Mouse (Mus musculus) CH12.LX (cell line): ENCODE data around the gene Stn1. TPM values are rescaled to one million over a fixed set of nuclear protein-coding genes. Genes with fewer than 3 reads are reported as not detected.

ENCODE experiments used
- DNase-seq: peaks from one replicate; pipeline ENCODE4 v3.0.0-alpha.2; 2013; ENCODE audit errors: extremely low read depth
- H3K27ac ChIP-seq: 2 replicates; pipeline ENCODE4 v1.5.1; 2012; ENCODE audit warnings: low read depth, mild to moderate bottlenecking, control low read depth, moderate library complexity; ENCODE audit not compliant: insufficient read depth
- H3K27me3 ChIP-seq: replicated peaks from 2 replicates; pipeline ENCODE3; 2012; ENCODE audit warnings: inconsistent platforms
- H3K36me3 ChIP-seq, 2 experiments: replicated peaks in 1 of 2; 2 replicates each; pipeline versions ENCODE3 to v1.6.1; 2012; ENCODE audit warnings: inconsistent platforms in 1 of 2, low read length in 1 of 2, mild to moderate bottlenecking in 1 of 2, mixed read lengths in 1 of 2, moderate library complexity in 1 of 2; ENCODE audit not compliant: control insufficient read depth in 1 of 2, insufficient read depth in 1 of 2
- H3K4me1 ChIP-seq, 2 experiments: 2 replicates each; pipeline ENCODE4 v1.6.1; 2012; ENCODE audit warnings: inconsistent platforms in 1 of 2, moderate library complexity in 1 of 2; ENCODE audit not compliant: insufficient read depth in 2 of 2, control insufficient read depth in 1 of 2
- H3K4me2 ChIP-seq: 2 replicates; pipeline ENCODE4 v1.6.1; 2012; ENCODE audit warnings: low read depth, mild to moderate bottlenecking, control low read depth; ENCODE audit not compliant: poor library complexity, insufficient read depth, severe bottlenecking
- H3K4me3 ChIP-seq, 3 experiments: fragments of 150-350 bp in 1 of 3; sonication (generic) in 1 of 3; replicated peaks in 1 of 3; 2 replicates each; pipeline versions ENCODE3 to v1.5.1; 2011 to 2012; ENCODE audit warnings: low read depth in 2 of 3, low read length in 2 of 3, mild to moderate bottlenecking in 2 of 3, moderate library complexity in 2 of 3, control low read depth in 1 of 3, improper control_type of control experiment in 1 of 3, inconsistent platforms in 1 of 3, mixed read lengths in 1 of 3; ENCODE audit not compliant: poor library complexity in 1 of 3
- H3K79me2 ChIP-seq: replicated peaks from 2 replicates; pipeline ENCODE4 v1.6.1; 2012; ENCODE audit warnings: mild to moderate bottlenecking, moderate library complexity; ENCODE audit not compliant: control insufficient read depth, poor library complexity, insufficient read depth, severe bottlenecking; ENCODE audit errors: extremely low read depth
- H3K9ac ChIP-seq: 2 replicates; pipeline ENCODE4 v1.6.1; 2012; ENCODE audit warnings: low read depth, mild to moderate bottlenecking, control low read depth, moderate library complexity; ENCODE audit not compliant: insufficient read depth
- H3K9me3 ChIP-seq: replicated peaks from 2 replicates; pipeline ENCODE3; 2012; ENCODE audit warnings: low read length, inconsistent platforms, mixed read lengths
- CHD2 ChIP-seq: IDR thresholded peaks from 2 replicates; pipeline ENCODE4 v1.6.1; 2011; ENCODE audit warnings: low read length, improper control_type of control experiment
- CTCF ChIP-seq, 2 experiments: IDR thresholded peaks in 1 of 2; conservative IDR thresholded peaks in 1 of 2; 2 replicates each; pipeline ENCODE4 v1.5.1; 2011 to 2012; ENCODE audit warnings: low read depth in 2 of 2, low read length in 2 of 2, improper control_type of control experiment in 1 of 2, inconsistent platforms in 1 of 2, mild to moderate bottlenecking in 1 of 2, moderate library complexity in 1 of 2
- JUN ChIP-seq: IDR thresholded peaks from 2 replicates; pipeline ENCODE4 v1.6.1; 2011; ENCODE audit warnings: low read depth, mild to moderate bottlenecking, low read length, improper control_type of control experiment, moderate library complexity; ENCODE audit not compliant: insufficient read depth
- MAX ChIP-seq: IDR thresholded peaks from 2 replicates; pipeline ENCODE4 v1.6.1; 2011; ENCODE audit warnings: low read length, improper control_type of control experiment
- MEF2A ChIP-seq: IDR thresholded peaks from 2 replicates; pipeline ENCODE4 v1.6.1; 2014; ENCODE audit warnings: low read depth, mild to moderate bottlenecking, inconsistent platforms, low read length, improper control_type of control experiment, borderline replicate concordance
- MYC ChIP-seq: IDR thresholded peaks from 2 replicates; pipeline ENCODE4 v1.6.1; 2011; ENCODE audit warnings: low read depth, mild to moderate bottlenecking, improper control_type of control experiment, low read length
- NELFE ChIP-seq: IDR thresholded peaks from 2 replicates; pipeline ENCODE4 v1.6.1; 2011; ENCODE audit warnings: low read depth, low read length, improper control_type of control experiment
- RAD21 ChIP-seq: IDR thresholded peaks from 2 replicates; pipeline ENCODE4 v1.6.1; 2011; ENCODE audit warnings: low read depth, mild to moderate bottlenecking, low read length, improper control_type of control experiment, moderate library complexity
- TBP ChIP-seq: conservative IDR thresholded peaks from 2 replicates; pipeline ENCODE4 v1.6.1; 2011; ENCODE audit warnings: low read depth, low read length, improper control_type of control experiment
- USF2 ChIP-seq: conservative IDR thresholded peaks from 2 replicates; pipeline ENCODE4 v1.6.1; 2011; ENCODE audit warnings: low read depth, low read length, improper control_type of control experiment
- ZC3H11A ChIP-seq: IDR thresholded peaks from 2 replicates; pipeline ENCODE4 v1.6.1; 2012; ENCODE audit warnings: low read depth, mild to moderate bottlenecking, inconsistent platforms, low read length, improper control_type of control experiment
- ZKSCAN1 ChIP-seq: IDR thresholded peaks from 2 replicates; pipeline ENCODE4 v1.6.1; 2012; ENCODE audit warnings: low read depth, inconsistent platforms, low read length, improper control_type of control experiment, borderline replicate concordance
- ZMIZ1 ChIP-seq: IDR thresholded peaks from 2 replicates; pipeline ENCODE4 v1.6.1; 2012; ENCODE audit warnings: low read depth, mild to moderate bottlenecking, inconsistent platforms, low read length, improper control_type of control experiment
- ZNF384 ChIP-seq: IDR thresholded peaks from 2 replicates; pipeline ENCODE4 v1.6.1; 2012; ENCODE audit warnings: low read depth, low read length, improper control_type of control experiment, inconsistent platforms
- dilution Hi-C: fragments of 300-500 bp; cut with MboI; formaldehyde crosslinking; loops from 2 replicates; pipeline ENCODE4 v1.14.3; 2020; ENCODE audit warnings: low sequenced_read_pairs; ENCODE audit not compliant: extremely low pct_unique_long_range_greater_than_20kb, extremely low pct_ligation_motif_present
- in situ Hi-C: fragments of 300-500 bp; cut with MboI; formaldehyde crosslinking; loops from 3 replicates; pipeline ENCODE4 v1.14.3; 2019; ENCODE audit warnings: low sequenced_read_pairs, low pct_ligation_motif_present, low pct_unique_long_range_greater_than_20kb, mixed read lengths
- polyA plus RNA-seq: library from polyadenylated mRNA; unstranded; fragments of >175 nt; gene quantifications from 2 replicates; pipeline ENCODE4 v1.2.1, GENCODE M21; 2012; ENCODE audit warnings: low read depth; ENCODE audit not compliant: insufficient read length
- total RNA-seq, 2 experiments: library from RNA; depleted of rRNA; stranded (reverse); fragments of 300-350 nt in 1 of 2; fragments of >200 nt in 1 of 2; gene quantifications; 2 replicates each; pipeline ENCODE4 v1.2.3; 2012 to 2014

The Stn1 gene
- total and polyA plus RNA-seq, 3 experiments, result 18.3 to 35.7 (median 25.3) TPM

- peak; percentile 81; the same call in 1 of the 2 replicates for TF ChIP-seq ZMIZ1
Observed at GRCm38 (mm10) chr19:47536521-47537299, 597 bp downstream of the Stn1 start (continued).

DNA sequence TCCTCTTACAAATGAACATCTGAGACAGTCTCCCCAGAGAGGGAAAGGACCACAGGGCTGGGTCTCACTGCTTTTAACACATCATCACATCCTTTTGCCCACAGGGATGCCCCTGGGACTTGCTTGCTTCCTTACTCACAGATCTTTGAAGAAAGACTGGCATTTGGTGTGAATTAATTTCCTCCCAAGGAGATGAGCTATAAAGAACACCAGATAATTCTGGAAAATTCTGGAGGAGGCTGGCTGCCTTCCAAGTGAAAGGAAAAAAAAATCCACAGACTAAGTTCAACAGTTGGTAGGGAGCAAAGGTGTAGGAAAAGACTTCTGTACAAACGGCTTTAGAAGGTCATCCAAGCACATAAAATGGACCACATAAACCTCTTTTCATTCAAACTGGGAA is 3.2 kb downstream of the Stn1 start:
- dilution Hi-C loops, result no loop called here
- no peak overlapping the region for H3K4me2 ChIP-seq
- H3K9ac ChIP-seq, result no peak overlapping the region
- H3K27ac ChIP-seq, result no peak overlapping the region
- no peaks in the 10 kb centered on the region for H3K9me3 ChIP-seq
- H3K79me2 ChIP-seq, result no peaks in the 10 kb centered on the region
- peaks cover 8 to 40% of the 10 kb centered on the region in 2 experiments; a peak in 3 of 4 replicates for H3K4me1 ChIP-seq
- H3K27me3 ChIP-seq, result peaks cover 9% of the 10 kb centered on the region
- no peak for TF ChIP-seq MEF2A
- TF ChIP-seq TBP, result no peak
- TF ChIP-seq ZC3H11A, result no peak
- TF ChIP-seq MAX, result no peak
- TF ChIP-seq ZNF384, result no peak
- no peak for TF ChIP-seq ZKSCAN1
- TF ChIP-seq MYC, result no peak
- TF ChIP-seq CHD2, result no peak
- no peak for TF ChIP-seq RAD21
- TF ChIP-seq ZMIZ1, result no peak
- no peak for TF ChIP-seq NELFE
- TF ChIP-seq, all 38 proteins: peak for 0
- Histone ChIP-seq H3K36me3 (peaks cover 16 to 39% of the 10 kb centered on the region in 2 experiments), H3K4me3 (no peak overlapping the region)
- DNase-seq, result no peak
- in situ Hi-C loops, result loop anchor here (10.0 kb wide), 1 partner anchor 51 kb away; no protein-coding TSS in a partner anchor

- no peak for TF ChIP-seq CHD2
- no peak for TF ChIP-seq JUN
- no peak for TF ChIP-seq USF2
- peak; percentile 28 to 40; a peak in 3 of 4 replicates for TF ChIP-seq CTCF (conservative IDR thresholded peaks at IDR 0.05 in 1 of 2, IDR thresholded peaks at IDR 0.05 in 1 of 2; ENCODE audit: low read depth in 2 of 2, low read length in 2 of 2)
- TF ChIP-seq, all 38 proteins: peak for 1
- Histone ChIP-seq H3K4me2 (no peak overlapping the region), H3K36me3 (peaks cover 22 to 56% of the 10 kb centered on the region in 2 experiments), H3K79me2 (no peaks in the 10 kb centered on the region), H3K4me3 (no peak overlapping the region), H3K9ac (no peak overlapping the region), H3K9me3 (no peaks in the 10 kb centered on the region), H3K27ac (no peak overlapping the region), H3K4me1 (peaks cover under 1 to 23% of the 10 kb centered on the region in 2 experiments; a peak in 2 of 4 replicates), H3K27me3 (peaks cover 1% of the 10 kb centered on the region)
- no peak for DNase-seq
- dilution Hi-C loops (no loop called here), in situ Hi-C loops (loop anchor here (10.0 kb wide), 1 partner anchor 52 kb away; no protein-coding TSS in a partner anchor)
Observed at GRCm38 (mm10) chr19:47532449-47532848, 4.9 kb downstream of the Stn1 start.
